Mouse (Mus musculus) stomach, embryonic 14.5 days (tissue): Measurements from ENCODE around the gene Rnf151. TPM values are rescaled to one million over a fixed set of nuclear protein-coding genes. Genes with fewer than 3 reads are reported as not detected.
A peak's percentile ranks its signal among the peaks of the same experiment; 100 is the strongest.
"Not testable (repeated sequence)": the region's sequence is repeated elsewhere in the genome, so short reads cannot be mapped to it uniquely, and the experiment has no call there.

Experiments
- ATAC-seq: fragments of 200-750 bp; cut with Nextera tagmentation; 2 replicates; pipeline ENCODE4 v1.8.0; 2017; ENCODE audit warnings: low read depth, moderate TSS enrichment; ENCODE audit not compliant: insufficient number of reproducible peaks, insufficient read depth, low FRiP score
- H3K27ac ChIP-seq: fragments of 300-500 bp; sonication (generic); 2 replicates; pipeline ENCODE4 v1.5.1; 2014; ENCODE audit warnings: mild to moderate bottlenecking, low read length, moderate library complexity, mixed read lengths
- H3K27me3 ChIP-seq: fragments of 300-500 bp; sonication (generic); 2 replicates; pipeline ENCODE4 v1.6.1; 2014; ENCODE audit warnings: low read length, control low read depth, mixed read lengths; ENCODE audit not compliant: control insufficient read depth, insufficient read depth
- H3K36me3 ChIP-seq: fragments of 300-500 bp; sonication (generic); 2 replicates; pipeline ENCODE4 v1.6.1; 2014; ENCODE audit warnings: mild to moderate bottlenecking, control low read depth, low read length, moderate library complexity, mixed read lengths; ENCODE audit not compliant: control insufficient read depth, insufficient read depth
- H3K4me1 ChIP-seq: fragments of 300-500 bp; sonication (generic); 2 replicates; pipeline ENCODE4 v1.6.1; 2014; ENCODE audit warnings: low read length, control low read depth, mixed read lengths; ENCODE audit not compliant: control insufficient read depth, insufficient read depth
- H3K4me2 ChIP-seq: fragments of 300-500 bp; sonication (generic); replicated peaks from 2 replicates; pipeline ENCODE4 v1.6.1; 2014; ENCODE audit warnings: low read depth, low read length, control low read depth
- H3K4me3 ChIP-seq: fragments of 300-500 bp; sonication (generic); 2 replicates; pipeline ENCODE4 v1.5.1; 2014; ENCODE audit warnings: low read depth, low read length, control low read depth
- H3K9ac ChIP-seq: fragments of 300-500 bp; sonication (generic); replicated peaks from 2 replicates; pipeline ENCODE4 v1.6.1; 2014; ENCODE audit warnings: low read depth, mild to moderate bottlenecking, control low read depth, low read length, moderate library complexity, mixed read lengths
- H3K9me3 ChIP-seq: fragments of 300-500 bp; sonication (generic); 2 replicates; pipeline ENCODE4 v1.6.1; 2016; ENCODE audit warnings: low read depth, low read length, control low read depth; ENCODE audit not compliant: control insufficient read depth
- WGBS: fragments of 180-500 bp; shearing (Covaris S2); extraction: QIAGEN DNeasy Blood & Tissue Kit; methylation state at CpG from one replicate; pipeline ENCODE4 v1.1.7; 2014; 5-methylcytosine and 5-hydroxymethylcytosine counted together
- polyA plus RNA-seq: library from polyadenylated mRNA; unstranded; fragments of >200 nt; fragmentation: Nextera tagmentation; extraction: Ambion mirVana; gene quantifications from 2 replicates; pipeline ENCODE4 v1.2.1, GENCODE M21; 2014

Gene Rnf151
- polyA plus RNA-seq, 1 experiment from 2014 or later, result not detected

GRCm38 (mm10) chr17:24672141-24672540 lies 45.7 kb downstream of the Rnf151 start:
- no peak overlapping the region for H3K27ac ChIP-seq
- H3K36me3 ChIP-seq, result peaks cover 3% of the 10 kb centered on the region
- whole genome bisulfite sequencing, result 21% methylated on average over 5 of the region's 5 CpGs
- H3K9me3 ChIP-seq, result no peaks in the 10 kb centered on the region
- H3K9ac ChIP-seq, result no peak overlapping the region
- H3K4me1 ChIP-seq, result peaks cover 29% of the 10 kb centered on the region
- H3K4me3 ChIP-seq, result no peak overlapping the region
- no peaks in the 10 kb centered on the region for H3K27me3 ChIP-seq
- ATAC-seq, result no peak
- H3K4me2 ChIP-seq, result peak overlapping the region; percentile 17; the same call in 1 of the 2 replicates

- no peaks in the 10 kb centered on the region for H3K27me3 ChIP-seq
- H3K9ac ChIP-seq, result no peak overlapping the region
- whole genome bisulfite sequencing, result 61% methylated on average over 5 of the region's 5 CpGs
- H3K27ac ChIP-seq, result no peak overlapping the region
- no peaks in the 10 kb centered on the region for H3K36me3 ChIP-seq
- peak overlapping the region; percentile 69; the same call in 1 of the 2 replicates for H3K4me2 ChIP-seq
- H3K9me3 ChIP-seq, result no peaks in the 10 kb centered on the region
- peak overlapping the region; percentile 91; the same call in 1 of the 2 replicates for H3K4me3 ChIP-seq
- ATAC-seq, result no peak
- H3K4me1 ChIP-seq, result peaks cover 29% of the 10 kb centered on the region
Observed at GRCm38 (mm10) chr17:24671346-24671745, 46.5 kb downstream of the Rnf151 start.

GRCm38 (mm10) chr17:24670246-24670844 lies 47.5 kb downstream of the Rnf151 start:
- ATAC-seq, result no peak
- Histone ChIP-seq H3K36me3 (no peaks in the 10 kb centered on the region), H3K9me3 (no peaks in the 10 kb centered on the region), H3K4me1 (peaks cover 29% of the 10 kb centered on the region), H3K9ac (peak overlapping the region; percentile 95), H3K4me3 (peak overlapping the region; percentile 91), H3K27ac (peak overlapping the region; percentile 74; the same call in 1 of the 2 replicates), H3K27me3 (no peaks in the 10 kb centered on the region), H3K4me2 (peak overlapping the region; percentile 69)
- 9% methylated on average over 8 of the region's 8 CpGs for WGBS

- under 1% methylated on average over 73 of the region's 80 CpGs for WGBS
- Histone ChIP-seq H3K9me3 (no peaks in the 10 kb centered on the region), H3K27me3 (no peaks in the 10 kb centered on the region)
Observed at GRCm38 (mm10) chr17:24669545-24670245, 48.2 kb downstream of the Rnf151 start, which contains the start of gene Zfp598. Zfp598 (plus strand) TSS chr17:24669687.

GRCm38 (mm10) chr17:24669214-24669544 lies 48.7 kb downstream of the Rnf151 start:
- peaks cover 29% of the 10 kb centered on the region for H3K4me1 ChIP-seq
- 7% methylated on average over 15 of the region's 15 CpGs for WGBS
- not testable (repeated sequence) for ATAC-seq

More at GRCm38 (mm10) chr17:24669545-24670245, 48.2 kb downstream of the Rnf151 start, which contains the start of gene Zfp598:
- Histone ChIP-seq H3K4me1 (peaks cover 29% of the 10 kb centered on the region), H3K27ac (peak within 1 kb of the TSS; percentile 74), H3K9ac (peak within 1 kb of the TSS; percentile 95), H3K4me2 (peak within 1 kb of the TSS; percentile 69), H3K4me3 (peak within 1 kb of the TSS; percentile 91), H3K36me3 (no peaks in the 10 kb centered on the region)
- ATAC-seq, result peak; percentile 98

GRCm38 (mm10) chr17:24667416-24667815 lies 50.4 kb downstream of the Rnf151 start:
- peak; percentile 33; the same call in 1 of the 2 replicates for ATAC-seq
- Histone ChIP-seq H3K36me3 (no peaks in the 10 kb centered on the region), H3K4me2 (no peak overlapping the region), H3K4me1 (peaks cover 27% of the 10 kb centered on the region), H3K27ac (no peak overlapping the region), H3K27me3 (no peaks in the 10 kb centered on the region), H3K9ac (no peak overlapping the region), H3K4me3 (no peak overlapping the region), H3K9me3 (no peaks in the 10 kb centered on the region)
- 21% methylated on average over 6 of the region's 6 CpGs for WGBS

More at GRCm38 (mm10) chr17:24669214-24669544, 48.7 kb downstream of the Rnf151 start:
- H3K4me2 ChIP-seq, result peak overlapping the region; percentile 69
- peak overlapping the region; percentile 91 for H3K4me3 ChIP-seq
- H3K27ac ChIP-seq, result peak overlapping the region; percentile 74; the same call in 1 of the 2 replicates
- not testable (repeated sequence) for H3K9me3 ChIP-seq, H3K36me3 ChIP-seq, H3K27me3 ChIP-seq
- H3K9ac ChIP-seq, result 0 out of 2 replicates have a peak overlapping the region, but pooled peaks have one; percentile 95

- not testable (repeated sequence) for H3K9ac ChIP-seq, H3K9me3 ChIP-seq, H3K27ac ChIP-seq, H3K36me3 ChIP-seq, H3K27me3 ChIP-seq, H3K4me2 ChIP-seq, ATAC-seq, H3K4me3 ChIP-seq
- H3K4me1 ChIP-seq, result peaks cover 23% of the 10 kb centered on the region
- 66% methylated on average over 7 of the region's 7 CpGs for WGBS
Observed at GRCm38 (mm10) chr17:24667011-24667410, 50.9 kb downstream of the Rnf151 start.
